Mouse (Mus musculus) CH12.LX (cell line): Measurements from ENCODE around the gene Snx21. TPM values are rescaled to one million over a fixed set of nuclear protein-coding genes. Genes with fewer than 3 reads are reported as not detected.
A peak's percentile ranks its signal among the peaks of the same experiment; 100 is the strongest.

Experiments
- DNase-seq: peaks from one replicate; pipeline ENCODE4 v3.0.0-alpha.2; 2013; ENCODE audit errors: extremely low read depth
- H3K27ac ChIP-seq: 2 replicates; pipeline ENCODE4 v1.5.1; 2012; ENCODE audit warnings: low read depth, mild to moderate bottlenecking, control low read depth, moderate library complexity; ENCODE audit not compliant: insufficient read depth
- H3K27me3 ChIP-seq: replicated peaks from 2 replicates; pipeline ENCODE3; 2012; ENCODE audit warnings: inconsistent platforms
- H3K36me3 ChIP-seq, 2 experiments: replicated peaks in 1 of 2; 2 replicates each; pipeline versions ENCODE3 to v1.6.1; 2012; ENCODE audit warnings: inconsistent platforms in 1 of 2, low read length in 1 of 2, mild to moderate bottlenecking in 1 of 2, mixed read lengths in 1 of 2, moderate library complexity in 1 of 2; ENCODE audit not compliant: control insufficient read depth in 1 of 2, insufficient read depth in 1 of 2
- H3K4me1 ChIP-seq, 2 experiments: 2 replicates each; pipeline ENCODE4 v1.6.1; 2012; ENCODE audit warnings: inconsistent platforms in 1 of 2, moderate library complexity in 1 of 2; ENCODE audit not compliant: insufficient read depth in 2 of 2, control insufficient read depth in 1 of 2
- H3K4me2 ChIP-seq: 2 replicates; pipeline ENCODE4 v1.6.1; 2012; ENCODE audit warnings: low read depth, mild to moderate bottlenecking, control low read depth; ENCODE audit not compliant: poor library complexity, insufficient read depth, severe bottlenecking
- H3K4me3 ChIP-seq, 3 experiments: fragments of 150-350 bp in 1 of 3; sonication (generic) in 1 of 3; replicated peaks in 1 of 3; 2 replicates each; pipeline versions ENCODE3 to v1.5.1; 2011 to 2012; ENCODE audit warnings: low read depth in 2 of 3, low read length in 2 of 3, mild to moderate bottlenecking in 2 of 3, moderate library complexity in 2 of 3, control low read depth in 1 of 3, improper control_type of control experiment in 1 of 3, inconsistent platforms in 1 of 3, mixed read lengths in 1 of 3; ENCODE audit not compliant: poor library complexity in 1 of 3
- H3K79me2 ChIP-seq: replicated peaks from 2 replicates; pipeline ENCODE4 v1.6.1; 2012; ENCODE audit warnings: mild to moderate bottlenecking, moderate library complexity; ENCODE audit not compliant: control insufficient read depth, poor library complexity, insufficient read depth, severe bottlenecking; ENCODE audit errors: extremely low read depth
- H3K9ac ChIP-seq: 2 replicates; pipeline ENCODE4 v1.6.1; 2012; ENCODE audit warnings: low read depth, mild to moderate bottlenecking, control low read depth, moderate library complexity; ENCODE audit not compliant: insufficient read depth
- H3K9me3 ChIP-seq: replicated peaks from 2 replicates; pipeline ENCODE3; 2012; ENCODE audit warnings: low read length, inconsistent platforms, mixed read lengths
- CHD1 ChIP-seq: IDR thresholded peaks from 2 replicates; pipeline ENCODE4 v1.6.1; 2012; ENCODE audit warnings: low read depth, low read length, improper control_type of control experiment, inconsistent platforms
- CHD2 ChIP-seq: IDR thresholded peaks from 2 replicates; pipeline ENCODE4 v1.6.1; 2011; ENCODE audit warnings: low read length, improper control_type of control experiment
- CTCF ChIP-seq, 2 experiments: IDR thresholded peaks in 1 of 2; conservative IDR thresholded peaks in 1 of 2; 2 replicates each; pipeline ENCODE4 v1.5.1; 2011 to 2012; ENCODE audit warnings: low read depth in 2 of 2, low read length in 2 of 2, improper control_type of control experiment in 1 of 2, inconsistent platforms in 1 of 2, mild to moderate bottlenecking in 1 of 2, moderate library complexity in 1 of 2
- E2F4 ChIP-seq: IDR thresholded peaks from 2 replicates; pipeline ENCODE4 v1.6.1; 2011; ENCODE audit warnings: low read depth, low read length, improper control_type of control experiment; ENCODE audit not compliant: insufficient replicate concordance
- ELF1 ChIP-seq: IDR thresholded peaks from 2 replicates; pipeline ENCODE4 v1.6.1; 2014; ENCODE audit warnings: low read depth, mild to moderate bottlenecking, inconsistent platforms, low read length, improper control_type of control experiment
- HCFC1 ChIP-seq: IDR thresholded peaks from 2 replicates; pipeline ENCODE4 v1.6.1; 2012; ENCODE audit warnings: low read depth, mild to moderate bottlenecking, inconsistent platforms, low read length, improper control_type of control experiment
- JUN ChIP-seq: IDR thresholded peaks from 2 replicates; pipeline ENCODE4 v1.6.1; 2011; ENCODE audit warnings: low read depth, mild to moderate bottlenecking, low read length, improper control_type of control experiment, moderate library complexity; ENCODE audit not compliant: insufficient read depth
- JUND ChIP-seq: conservative IDR thresholded peaks from 2 replicates; pipeline ENCODE4 v1.6.1; 2011; ENCODE audit warnings: low read depth, low read length, improper control_type of control experiment
- MAFK ChIP-seq: IDR thresholded peaks from 2 replicates; pipeline ENCODE4 v1.6.1; 2011; ENCODE audit warnings: low read length, improper control_type of control experiment; ENCODE audit not compliant: insufficient replicate concordance
- MAX ChIP-seq: IDR thresholded peaks from 2 replicates; pipeline ENCODE4 v1.6.1; 2011; ENCODE audit warnings: low read length, improper control_type of control experiment
- MAZ ChIP-seq: IDR thresholded peaks from 2 replicates; pipeline ENCODE4 v1.6.1; 2012; ENCODE audit warnings: low read depth, mild to moderate bottlenecking, inconsistent platforms, low read length, improper control_type of control experiment, moderate library complexity
- MEF2A ChIP-seq: IDR thresholded peaks from 2 replicates; pipeline ENCODE4 v1.6.1; 2014; ENCODE audit warnings: low read depth, mild to moderate bottlenecking, inconsistent platforms, low read length, improper control_type of control experiment, borderline replicate concordance
- MXI1 ChIP-seq: IDR thresholded peaks from 2 replicates; pipeline ENCODE4 v1.6.1; 2011; ENCODE audit warnings: mild to moderate bottlenecking, low read depth, low read length, improper control_type of control experiment
- MYC ChIP-seq: IDR thresholded peaks from 2 replicates; pipeline ENCODE4 v1.6.1; 2011; ENCODE audit warnings: low read depth, mild to moderate bottlenecking, improper control_type of control experiment, low read length
- NELFE ChIP-seq: IDR thresholded peaks from 2 replicates; pipeline ENCODE4 v1.6.1; 2011; ENCODE audit warnings: low read depth, low read length, improper control_type of control experiment
- PAX5 ChIP-seq: IDR thresholded peaks from 2 replicates; pipeline ENCODE4 v1.6.1; 2012; ENCODE audit warnings: low read length, inconsistent platforms, mixed read lengths
- POLR2A ChIP-seq: IDR thresholded peaks from 2 replicates; pipeline ENCODE4 v1.6.1; 2011; ENCODE audit warnings: low read depth, mild to moderate bottlenecking, improper control_type of control experiment, low read length
- POLR2AphosphoS2 ChIP-seq: IDR thresholded peaks from 2 replicates; pipeline ENCODE4 v1.6.1; 2011; ENCODE audit warnings: low read depth, low read length, improper control_type of control experiment
- RAD21 ChIP-seq: IDR thresholded peaks from 2 replicates; pipeline ENCODE4 v1.6.1; 2011; ENCODE audit warnings: low read depth, mild to moderate bottlenecking, low read length, improper control_type of control experiment, moderate library complexity
- SMC3 ChIP-seq: IDR thresholded peaks from 2 replicates; pipeline ENCODE4 v1.6.1; 2011; ENCODE audit warnings: low read depth, low read length, improper control_type of control experiment
- TBP ChIP-seq: conservative IDR thresholded peaks from 2 replicates; pipeline ENCODE4 v1.6.1; 2011; ENCODE audit warnings: low read depth, low read length, improper control_type of control experiment
- TCF12 ChIP-seq: IDR thresholded peaks from 2 replicates; pipeline ENCODE4 v1.6.1; 2014; ENCODE audit warnings: low read depth, mild to moderate bottlenecking, inconsistent platforms, low read length, improper control_type of control experiment
- UBTF ChIP-seq: IDR thresholded peaks from 2 replicates; pipeline ENCODE4 v1.6.1; 2012; ENCODE audit warnings: low read depth, mild to moderate bottlenecking, inconsistent platforms, low read length, improper control_type of control experiment, moderate library complexity
- USF1 ChIP-seq: IDR thresholded peaks from 2 replicates; pipeline ENCODE4 v1.6.1; 2014; ENCODE audit warnings: low read depth, mild to moderate bottlenecking, inconsistent platforms, low read length, improper control_type of control experiment
- USF2 ChIP-seq: conservative IDR thresholded peaks from 2 replicates; pipeline ENCODE4 v1.6.1; 2011; ENCODE audit warnings: low read depth, low read length, improper control_type of control experiment
- ZC3H11A ChIP-seq: IDR thresholded peaks from 2 replicates; pipeline ENCODE4 v1.6.1; 2012; ENCODE audit warnings: low read depth, mild to moderate bottlenecking, inconsistent platforms, low read length, improper control_type of control experiment
- ZKSCAN1 ChIP-seq: IDR thresholded peaks from 2 replicates; pipeline ENCODE4 v1.6.1; 2012; ENCODE audit warnings: low read depth, inconsistent platforms, low read length, improper control_type of control experiment, borderline replicate concordance
- ZMIZ1 ChIP-seq: IDR thresholded peaks from 2 replicates; pipeline ENCODE4 v1.6.1; 2012; ENCODE audit warnings: low read depth, mild to moderate bottlenecking, inconsistent platforms, low read length, improper control_type of control experiment
- ZNF384 ChIP-seq: IDR thresholded peaks from 2 replicates; pipeline ENCODE4 v1.6.1; 2012; ENCODE audit warnings: low read depth, low read length, improper control_type of control experiment, inconsistent platforms
- dilution Hi-C: fragments of 300-500 bp; cut with MboI; formaldehyde crosslinking; loops from 2 replicates; pipeline ENCODE4 v1.14.3; 2020; ENCODE audit warnings: low sequenced_read_pairs; ENCODE audit not compliant: extremely low pct_unique_long_range_greater_than_20kb, extremely low pct_ligation_motif_present
- in situ Hi-C: fragments of 300-500 bp; cut with MboI; formaldehyde crosslinking; loops from 3 replicates; pipeline ENCODE4 v1.14.3; 2019; ENCODE audit warnings: low sequenced_read_pairs, low pct_ligation_motif_present, low pct_unique_long_range_greater_than_20kb, mixed read lengths
- polyA plus RNA-seq: library from polyadenylated mRNA; unstranded; fragments of >175 nt; gene quantifications from 2 replicates; pipeline ENCODE4 v1.2.1, GENCODE M21; 2012; ENCODE audit warnings: low read depth; ENCODE audit not compliant: insufficient read length
- total RNA-seq, 2 experiments: library from RNA; depleted of rRNA; stranded (reverse); fragments of 300-350 nt in 1 of 2; fragments of >200 nt in 1 of 2; gene quantifications; 2 replicates each; pipeline ENCODE4 v1.2.3; 2012 to 2014

The Snx21 gene
- total and polyA plus RNA-seq, 3 experiments, result 0.71 to 3.3 (median 1.5) TPM

- no peak overlapping the region for H3K27ac ChIP-seq
- TF ChIP-seq CTCF (conservative IDR thresholded peaks at IDR 0.05 in 1 of 2, IDR thresholded peaks at IDR 0.05 in 1 of 2; ENCODE audit: low read depth in 2 of 2, low read length in 2 of 2) (no peak), TCF12 (no peak), E2F4 (no peak), MAZ (no peak)
- no peaks in the 10 kb centered on the region for H3K9me3 ChIP-seq
- in situ Hi-C loops (no loop called here), dilution Hi-C loops (no loop called here)
- no peak for DNase-seq
- H3K27me3 ChIP-seq, result no peaks in the 10 kb centered on the region
- peaks cover 53 to 70% of the 10 kb centered on the region in 2 experiments for H3K36me3 ChIP-seq
- peaks cover 10% of the 10 kb centered on the region; the same call in 1 of the 2 replicates for H3K79me2 ChIP-seq
- no peak overlapping the region for H3K4me2 ChIP-seq
- no peak overlapping the region for H3K9ac ChIP-seq
- no peak overlapping the region for H3K4me3 ChIP-seq
- peaks cover 9 to 45% of the 10 kb centered on the region in 2 experiments for H3K4me1 ChIP-seq
Measured at GRCm38 (mm10) chr2:164767812-164768540, 17.6 kb upstream of the Snx21 start.

GRCm38 (mm10) chr2:164769258-164770037, 16.2 kb upstream of the Snx21 start, which contains the start of gene Ube2c:
Ube2c (plus strand) TSS chr2:164769898.
- no peaks in the 10 kb centered on the region for H3K9me3 ChIP-seq
- peaks cover 9 to 34% of the 10 kb centered on the region in 2 experiments for H3K4me1 ChIP-seq
- H3K27me3 ChIP-seq, result no peaks in the 10 kb centered on the region
- H3K27ac ChIP-seq, result peak within 1 kb of the TSS; percentile 50; the same call in 1 of the 2 replicates
- peak within 1 kb of the TSS; percentile 73 to 98 (median 92) for H3K4me3 ChIP-seq
- H3K36me3 ChIP-seq, result peaks cover 44 to 71% of the 10 kb centered on the region in 2 experiments
- peak; percentile 99 for DNase-seq
- dilution Hi-C loops, result no loop called here
- in situ Hi-C loops, result no loop called here
- H3K9ac ChIP-seq, result peak within 1 kb of the TSS; percentile 79
- peaks cover 10% of the 10 kb centered on the region; the same call in 1 of the 2 replicates for H3K79me2 ChIP-seq
- peak within 1 kb of the TSS; percentile 73 for H3K4me2 ChIP-seq
- TF ChIP-seq ZC3H11A (no peak), CHD1 (no peak), TCF12 (peak; percentile 58; the same call in 1 of the 2 replicates), MYC (peak; percentile 100), MAFK (no peak), CHD2 (peak; percentile 98), UBTF (no peak), MXI1 (peak; percentile 98), PAX5 (no peak), POLR2AphosphoS2 (peak; percentile 83), NELFE (peak; percentile 87), USF2 (no peak), MAZ (no peak), ELF1 (peak; percentile 7; the same call in 1 of the 2 replicates), CTCF (conservative IDR thresholded peaks at IDR 0.05 in 1 of 2, IDR thresholded peaks at IDR 0.05 in 1 of 2; ENCODE audit: low read depth in 2 of 2, low read length in 2 of 2) (peak in 1 of 2 experiments; percentile 35; a peak in 2 of 4 replicates), SMC3 (no peak), E2F4 (peak; percentile 85; the same call in 1 of the 2 replicates), POLR2A (peak; percentile 92), JUND (no peak), USF1 (peak; percentile 36; the same call in 1 of the 2 replicates), HCFC1 (peak; percentile 58), MEF2A (no peak), ZNF384 (no peak), RAD21 (no peak), TBP (peak; percentile 92), ZKSCAN1 (no peak), JUN (no peak), MAX (peak; percentile 98), ZMIZ1 (peak; percentile 67; the same call in 1 of the 2 replicates)
